Mouse (Mus musculus): ENCODE measurements around the gene Gnat2.

The Gnat2 gene

GRCm38 (mm10) chr3:108084767-108085270, 7.8 kb upstream of the Gnat2 start:
- 8% methylated on average over 13 of the region's 13 CpGs for WGBS

GRCm38 (mm10) chr3:108085281-108085720, 7.3 kb upstream of the Gnat2 start:
- WGBS, result 1% methylated on average over 14 of the region's 14 CpGs

- under 1% methylated on average over 31 of the region's 31 CpGs for WGBS
Observed at GRCm38 (mm10) chr3:108085721-108086469, 6.7 kb upstream of the Gnat2 start.

GRCm38 (mm10) chr3:108086470-108086979, 6.1 kb upstream of the Gnat2 start, which contains the start of gene Ampd2:
Gene Ampd2, minus strand, starts transcription at chr3:108086651.
- WGBS, result 4% methylated on average over 29 of the region's 29 CpGs

GRCm38 (mm10) chr3:108087329-108087728, 5.3 kb upstream of the Gnat2 start:
- 92% methylated on average over 3 of the region's 3 CpGs for WGBS

GRCm38 (mm10) chr3:108088842-108089380, 3.7 kb upstream of the Gnat2 start:
- 39% methylated on average over 5 of the region's 5 CpGs for WGBS

GRCm38 (mm10) chr3:108089916-108090315, 2.7 kb upstream of the Gnat2 start:
- 39% methylated on average over 2 of the region's 2 CpGs for WGBS

GRCm38 (mm10) chr3:108090561-108090960, 2.0 kb upstream of the Gnat2 start:
- WGBS, result 77% methylated on average over 2 of the region's 2 CpGs

- 88% methylated on average over 6 of the region's 6 CpGs for WGBS
Observed at GRCm38 (mm10) chr3:108092030-108092429, 559 bp upstream of the Gnat2 start.

- WGBS, result 73% methylated on average over 6 of the region's 6 CpGs
Observed at GRCm38 (mm10) chr3:108093306-108093705, 717 bp downstream of the Gnat2 start.

- WGBS, result 60% methylated on average over 1 of the region's 1 CpGs
Observed at GRCm38 (mm10) chr3:108094146-108094545, 1.6 kb downstream of the Gnat2 start.

- whole genome bisulfite sequencing, result 95% methylated on average over 12 of the region's 12 CpGs
Observed at GRCm38 (mm10) chr3:108094976-108095760, 2.6 kb downstream of the Gnat2 start.

GRCm38 (mm10) chr3:108096226-108096625, 3.6 kb downstream of the Gnat2 start:
- WGBS, result 81% methylated on average over 8 of the region's 8 CpGs

- WGBS, result 93% methylated on average over 10 of the region's 10 CpGs
Observed at GRCm38 (mm10) chr3:108096726-108097125, 4.1 kb downstream of the Gnat2 start.

- 90% methylated on average over 8 of the region's 8 CpGs for WGBS
Observed at GRCm38 (mm10) chr3:108097656-108098055, 5.1 kb downstream of the Gnat2 start.

- WGBS, result 91% methylated on average over 6 of the region's 6 CpGs
Observed at GRCm38 (mm10) chr3:108098316-108098715, 5.7 kb downstream of the Gnat2 start.

GRCm38 (mm10) chr3:108101594-108101993, 9.0 kb downstream of the Gnat2 start:
- WGBS, result 24% methylated on average over 3 of the region's 3 CpGs

GRCm38 (mm10) chr3:108102075-108102474, 9.5 kb downstream of the Gnat2 start:
- WGBS, result 47% methylated on average over 6 of the region's 6 CpGs

GRCm38 (mm10) chr3:108105281-108105680, 12.7 kb downstream of the Gnat2 start:
- 84% methylated on average over 3 of the region's 3 CpGs for WGBS

GRCm38 (mm10) chr3:108111320-108111719, 18.7 kb downstream of the Gnat2 start:
- 72% methylated on average over 5 of the region's 5 CpGs for WGBS

- WGBS, result 62% methylated on average over 7 of the region's 7 CpGs
Observed at GRCm38 (mm10) chr3:108112246-108112645, 19.7 kb downstream of the Gnat2 start.

- WGBS, result 55% methylated on average over 4 of the region's 4 CpGs
Observed at GRCm38 (mm10) chr3:108112666-108113065, 20.1 kb downstream of the Gnat2 start.
